Mouse (Mus musculus): ENCODE measurements around the gene Pdgfd. TPM values are rescaled to one million over a fixed set of nuclear protein-coding genes. Genes with fewer than 3 reads are reported as not detected.
"Not testable (repeated sequence)": the region's sequence is repeated elsewhere in the genome, so short reads cannot be mapped to it uniquely, and the experiment has no call there.

Pdgfd gene
- polyA plus RNA-seq (2012; rRNA removed) = 0.52 and 0.96 TPM in 2 replicates

DNA sequence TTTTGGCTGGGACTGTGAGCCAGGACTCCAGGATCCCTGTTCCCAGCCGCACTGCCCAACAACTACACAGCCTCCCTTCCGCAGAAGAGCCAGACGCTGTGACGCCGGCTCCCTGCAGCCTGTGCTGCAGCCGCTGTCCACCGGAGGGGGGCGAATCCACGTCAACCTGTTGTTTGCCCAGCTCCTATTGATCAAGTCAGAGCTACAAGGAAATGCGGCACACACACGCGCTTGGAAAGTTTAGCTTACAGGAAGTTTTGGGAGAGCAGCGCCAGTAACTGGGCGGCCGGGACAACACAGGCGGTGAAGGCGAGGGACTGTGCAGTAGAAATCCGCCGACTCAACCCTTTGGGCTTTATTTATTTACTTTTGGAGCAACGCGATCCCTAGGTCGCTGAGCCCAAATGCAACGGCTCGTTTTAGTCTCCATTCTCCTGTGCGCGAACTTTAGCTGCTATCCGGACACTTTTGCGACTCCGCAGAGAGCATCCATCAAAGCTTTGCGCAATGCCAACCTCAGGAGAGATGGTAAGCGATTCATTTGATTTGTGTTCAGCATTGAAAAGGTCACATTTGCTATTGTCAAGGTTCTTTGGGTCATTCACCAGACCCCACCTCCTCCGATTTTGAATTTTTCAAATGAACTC is at the start of gene Pdgfd:
Pdgfd (plus strand) TSS at position 194 of the 647 bp plus-strand sequence.
- peak; percentile 24 for DNase-seq (ENCODE audit: low read depth, low spot score)
- 4% methylated on average over 32 of the region's 32 CpGs for WGBS

DNA sequence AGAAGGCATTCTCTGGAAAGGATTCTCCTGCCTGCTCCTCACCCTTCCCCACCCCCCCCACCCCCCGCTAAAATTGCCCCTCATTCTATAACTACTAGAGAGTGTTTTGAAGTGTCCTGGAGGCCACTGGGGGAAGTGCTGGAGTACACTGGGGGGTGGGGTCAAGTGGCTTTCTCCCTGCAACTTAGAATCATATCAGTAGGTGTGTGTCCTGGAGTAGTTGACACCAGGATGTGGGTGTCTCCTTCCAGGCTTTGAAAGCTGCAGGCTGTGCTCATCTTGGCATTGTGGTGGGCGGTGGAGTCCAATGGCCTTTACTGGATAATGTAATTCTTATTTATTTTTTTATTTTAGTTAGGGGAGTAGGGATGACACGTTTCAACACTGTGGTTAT is 651 bp downstream of the Pdgfd start:
- 42% methylated on average over 3 of the region's 3 CpGs for WGBS
- no peak for DNase-seq (ENCODE audit: low read depth, low spot score)

DNA sequence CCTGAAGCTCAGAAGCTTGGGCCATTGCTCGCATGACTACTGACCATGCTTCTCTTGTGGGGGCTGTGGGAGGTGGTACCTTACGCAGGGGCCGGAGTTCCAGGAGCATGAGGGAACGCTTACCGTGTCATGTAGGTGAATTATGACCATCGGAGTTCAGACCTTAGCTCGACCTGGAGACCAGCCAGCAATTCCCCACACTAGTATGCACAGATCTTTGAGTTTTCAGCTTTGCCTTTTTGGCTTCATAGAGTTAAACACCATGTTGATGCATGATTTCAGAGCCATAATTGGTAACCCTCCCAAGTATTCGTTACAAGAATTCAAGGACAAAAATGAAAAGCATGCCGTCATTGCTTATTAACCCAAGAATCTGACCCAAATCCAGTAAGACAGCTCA is 2.6 kb downstream of the Pdgfd start:
- DNase-seq (ENCODE audit: low read depth, low spot score) = no peak
- WGBS = 63% methylated on average over 9 of the region's 9 CpGs

DNA sequence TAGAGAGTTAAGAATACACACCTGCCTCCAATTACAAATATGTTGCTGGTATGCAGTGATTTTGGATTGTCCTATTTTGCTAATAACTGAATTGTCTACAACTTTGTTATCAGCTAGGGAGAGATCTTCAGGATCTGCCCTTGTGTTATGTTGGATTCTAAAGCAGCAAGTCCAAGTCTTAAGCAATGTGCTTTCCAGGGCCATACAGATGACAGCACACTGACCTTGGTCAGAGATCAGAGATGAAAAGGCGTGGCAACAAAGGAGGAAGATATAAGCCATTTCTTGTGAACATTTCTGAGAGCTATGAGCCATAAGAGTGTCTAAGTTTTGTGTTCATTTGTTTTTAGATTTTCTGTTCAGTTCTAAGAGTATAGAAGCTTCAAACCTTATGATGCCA is 4.9 kb downstream of the Pdgfd start:
- DNase-seq (ENCODE audit: low read depth, low spot score) = no peak
- 70% methylated on average over 1 of the region's 1 CpGs for WGBS

DNA sequence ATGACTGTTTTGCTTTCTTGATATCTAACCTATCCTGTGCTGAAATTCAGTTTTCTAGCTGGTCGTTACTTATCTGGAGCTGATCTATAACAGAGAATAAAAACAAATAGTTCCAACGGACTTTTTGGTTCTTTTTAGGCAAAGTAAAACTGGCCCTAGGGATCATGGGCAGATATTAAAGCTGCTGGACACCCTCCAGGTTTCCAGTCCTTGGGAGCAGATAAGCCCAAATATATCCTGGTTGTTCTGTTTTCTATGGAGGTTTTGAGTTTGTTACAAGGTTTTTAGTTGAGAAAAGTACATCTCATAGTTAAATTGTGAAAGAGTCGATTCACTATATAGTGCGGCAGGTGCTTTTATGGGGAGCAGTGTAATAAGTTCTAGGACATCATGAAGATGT is 7.3 kb downstream of the Pdgfd start:
- no peak for DNase-seq (ENCODE audit: low read depth, low spot score)
- WGBS = 75% methylated on average over 4 of the region's 4 CpGs

DNA sequence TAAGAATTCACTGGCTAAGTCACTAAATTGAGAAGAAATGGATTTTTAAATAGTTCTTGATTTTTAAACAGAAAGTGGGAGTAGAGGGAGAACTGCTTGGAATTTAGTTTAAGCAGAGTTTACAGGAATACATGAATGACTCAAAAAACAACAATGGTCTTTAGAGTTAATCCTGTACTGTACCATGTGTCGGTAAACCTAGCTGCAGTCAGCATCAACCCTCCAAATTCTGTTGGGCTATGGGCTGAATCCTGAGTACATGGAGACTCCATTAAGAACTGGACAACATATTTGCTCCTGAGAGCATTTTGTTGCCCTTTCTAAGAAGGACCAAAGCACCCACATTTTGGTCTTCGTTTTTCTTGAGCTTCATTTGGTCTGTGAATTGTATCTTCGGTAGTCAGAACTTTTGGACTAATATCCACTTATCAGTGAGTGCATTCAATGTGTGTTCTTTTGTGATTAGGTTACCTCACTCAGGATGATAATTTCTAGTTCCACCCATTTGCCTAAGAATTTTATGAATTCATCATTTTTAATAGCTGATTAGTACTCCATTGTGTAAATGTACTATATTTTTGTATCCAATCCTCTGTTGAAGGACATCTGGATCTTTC is 14.0 kb downstream of the Pdgfd start:
- WGBS = 88% methylated on average over 3 of the region's 3 CpGs
- no peak for DNase-seq (ENCODE audit: low read depth, low spot score)

DNA sequence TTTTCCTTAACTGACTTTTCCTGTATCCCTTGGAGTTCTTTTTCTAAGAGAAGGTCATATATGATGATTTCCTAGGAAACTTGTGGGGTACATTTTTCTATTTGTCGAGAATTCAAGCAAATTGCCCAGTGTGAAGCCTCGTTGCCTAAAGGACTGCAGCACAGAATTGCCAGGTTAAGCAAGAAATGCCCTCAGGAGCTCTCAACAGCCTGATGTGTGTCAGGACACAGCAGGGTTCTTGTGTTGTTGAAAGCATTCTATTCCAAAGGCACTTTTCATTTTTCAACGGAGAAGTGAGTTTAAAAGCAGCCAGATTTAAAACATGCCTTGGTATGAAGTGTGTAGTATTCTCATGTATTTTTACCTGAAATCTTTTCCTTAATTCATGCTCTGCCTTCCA is 19.6 kb downstream of the Pdgfd start:
- no peak for DNase-seq (ENCODE audit: low read depth, low spot score)
- WGBS = 74% methylated on average over 3 of the region's 3 CpGs

DNA sequence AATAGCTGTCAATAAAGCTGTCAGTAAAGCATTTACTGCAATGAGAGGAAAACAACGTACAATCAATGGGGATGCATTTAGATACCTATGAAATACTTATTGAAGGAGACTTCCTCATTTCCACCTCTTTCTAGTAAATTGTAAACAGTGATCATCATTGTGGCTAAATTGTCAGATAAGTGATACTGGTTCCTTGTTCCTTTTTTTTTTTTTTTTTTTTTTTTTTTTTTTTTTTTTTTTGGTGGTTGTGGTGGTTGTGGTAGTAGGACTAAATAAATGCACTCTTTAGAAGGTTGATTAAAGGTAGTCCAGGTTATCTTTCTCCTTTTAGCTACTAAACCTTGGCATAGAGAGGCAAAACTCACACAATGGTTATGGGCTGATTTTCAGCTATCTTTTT is 25.0 kb downstream of the Pdgfd start:
- 65% methylated on average over 1 of the region's 1 CpGs for WGBS
- no peak for DNase-seq (ENCODE audit: low read depth, low spot score)

DNA sequence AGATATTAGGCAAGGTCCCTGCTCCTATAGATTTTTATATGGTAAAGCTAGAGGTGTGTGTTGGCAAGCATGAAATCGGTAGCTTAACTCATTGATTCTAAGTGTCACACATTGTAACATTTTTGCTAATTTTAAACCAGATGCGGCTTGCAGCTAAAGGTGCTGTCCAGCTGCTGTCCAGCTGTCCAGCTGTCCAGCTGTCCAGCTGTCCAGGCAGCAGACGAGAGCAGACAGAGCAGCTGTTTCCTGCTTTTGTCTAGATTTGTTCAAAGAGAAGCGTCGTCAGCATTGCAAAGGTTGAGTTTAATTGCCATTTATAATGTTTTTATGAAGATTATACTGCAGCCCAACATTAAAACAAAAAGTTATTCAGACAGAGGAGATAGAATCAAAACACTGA is 44.5 kb downstream of the Pdgfd start:
- 46% methylated on average over 5 of the region's 5 CpGs for WGBS
- no peak for DNase-seq (ENCODE audit: low read depth, low spot score)

DNA sequence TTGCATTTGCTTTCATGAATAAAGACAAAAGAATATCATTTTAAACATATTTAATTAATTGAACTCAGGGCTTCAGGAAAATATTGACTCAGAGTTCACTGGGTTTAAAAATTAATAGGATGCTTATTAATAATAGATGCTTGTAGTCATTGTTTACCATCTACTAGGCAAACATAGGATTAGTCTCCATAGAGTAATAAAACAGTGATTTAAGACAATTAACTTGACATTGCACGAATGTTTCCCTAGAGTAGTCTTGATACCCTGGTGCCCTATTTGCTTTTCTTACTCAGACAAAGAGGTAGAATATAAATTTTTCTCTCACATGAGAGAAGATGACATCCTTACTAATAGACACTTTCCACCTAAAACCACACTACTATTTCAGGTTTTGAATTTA is 49.1 kb downstream of the Pdgfd start:
- DNase-seq (ENCODE audit: low read depth, low spot score) = no peak
- 12% methylated on average over 1 of the region's 1 CpGs for WGBS

DNA sequence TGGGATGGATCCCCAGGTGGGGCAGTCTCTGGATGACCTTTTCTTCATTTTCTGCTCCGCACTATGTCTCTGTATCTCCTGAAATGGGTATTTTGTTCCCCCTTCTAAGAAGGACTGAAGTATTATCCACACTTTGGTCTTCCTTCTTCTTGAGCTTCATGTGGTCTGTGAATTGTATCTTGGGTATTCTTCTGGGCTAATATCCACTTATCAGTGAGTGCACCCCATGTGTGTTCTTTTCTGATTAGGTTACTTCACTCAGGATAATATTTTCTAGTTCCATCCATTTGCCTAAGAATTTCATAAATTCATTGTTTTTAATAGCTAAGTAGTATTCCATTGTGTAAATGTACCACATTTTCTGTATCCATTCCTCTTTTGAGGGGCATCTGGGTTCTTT is 67.6 kb downstream of the Pdgfd start:
- DNase-seq (ENCODE audit: low read depth, low spot score) = not testable (repeated sequence)
- WGBS = 94% methylated on average over 1 of the region's 1 CpGs

DNA sequence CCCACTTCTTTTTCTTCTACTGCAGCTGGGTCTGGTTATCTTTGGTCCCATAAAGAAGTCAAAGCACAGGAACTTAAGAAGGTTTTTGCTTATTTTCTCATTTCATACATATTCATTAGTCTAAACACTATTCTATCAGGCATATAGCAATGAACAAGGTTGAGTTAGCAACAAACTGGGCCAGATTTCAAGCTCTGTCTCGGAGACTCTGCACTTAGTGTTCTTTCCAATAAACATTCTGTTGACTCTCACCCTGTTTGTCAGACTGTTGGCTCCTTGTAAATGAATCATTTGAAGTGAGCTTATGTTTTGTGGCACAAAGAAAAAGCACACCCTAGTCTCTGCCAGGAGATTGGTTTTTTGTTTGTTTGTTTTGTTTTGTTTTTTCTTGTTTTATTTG is 81.9 kb downstream of the Pdgfd start:
- no peak for DNase-seq (ENCODE audit: low read depth, low spot score)
- 9% methylated on average over 1 of the region's 1 CpGs for WGBS

DNA sequence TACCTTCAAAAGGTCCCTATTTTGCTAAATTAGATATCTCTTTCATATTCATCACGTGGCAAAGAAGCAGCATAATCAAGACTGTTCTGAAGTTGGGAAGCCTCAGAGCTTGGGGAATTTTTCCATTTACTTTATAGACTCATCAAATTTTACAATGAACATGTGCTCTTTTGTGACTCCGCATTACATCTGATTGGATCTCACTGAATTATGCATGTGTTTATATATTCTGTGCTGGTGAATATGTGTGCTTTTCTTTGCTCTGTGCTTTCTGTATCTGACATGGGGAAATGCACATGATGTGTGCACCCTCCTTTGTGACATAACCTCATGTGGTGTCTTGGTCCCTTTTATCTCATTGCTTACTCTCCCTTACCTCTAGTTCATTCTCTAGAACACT is 83.6 kb downstream of the Pdgfd start:
- WGBS = 60% methylated on average over 2 of the region's 2 CpGs
- DNase-seq (ENCODE audit: low read depth, low spot score) = no peak

DNA sequence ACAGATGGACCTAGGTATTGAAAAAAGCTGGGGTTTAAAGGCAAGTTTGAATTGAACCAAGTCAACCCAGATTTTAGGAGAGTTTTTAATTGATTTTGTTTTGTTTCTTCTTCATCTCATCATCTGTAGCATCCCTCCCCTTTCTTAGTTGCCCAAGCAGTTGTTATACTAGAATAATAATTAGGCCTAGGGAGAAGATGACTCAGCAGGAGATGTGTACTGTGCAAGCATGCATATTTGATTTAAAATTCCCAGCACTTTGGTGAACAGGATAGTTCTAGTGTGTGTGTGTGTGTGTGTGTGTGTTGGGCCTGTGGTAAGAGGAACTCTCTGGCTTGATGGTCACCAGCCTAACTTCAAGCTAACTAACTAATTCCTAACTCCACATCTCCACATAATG is 88.7 kb downstream of the Pdgfd start:
- DNase-seq (ENCODE audit: low read depth, low spot score) = no peak

DNA sequence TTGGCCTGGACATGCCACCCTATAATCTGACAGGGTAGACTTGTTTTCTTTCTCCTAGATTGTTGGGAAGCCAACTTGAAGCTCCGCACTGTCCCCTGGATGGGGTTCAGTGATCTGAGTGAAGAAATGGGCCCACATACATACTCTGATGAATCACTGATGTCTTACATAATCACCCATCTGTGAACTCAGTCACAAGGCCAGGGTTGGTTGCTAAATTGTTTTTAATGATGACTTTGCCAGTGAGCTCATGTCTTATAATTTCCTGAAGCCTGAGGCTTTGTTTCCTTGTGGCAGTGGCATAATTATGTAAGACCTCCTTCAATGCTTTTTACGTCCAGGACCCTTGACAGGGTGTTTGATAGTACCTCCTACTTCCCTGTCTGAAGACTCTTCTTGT is 96.4 kb downstream of the Pdgfd start:
- no peak for DNase-seq (ENCODE audit: low read depth, low spot score)
- 76% methylated on average over 2 of the region's 2 CpGs for WGBS

DNA sequence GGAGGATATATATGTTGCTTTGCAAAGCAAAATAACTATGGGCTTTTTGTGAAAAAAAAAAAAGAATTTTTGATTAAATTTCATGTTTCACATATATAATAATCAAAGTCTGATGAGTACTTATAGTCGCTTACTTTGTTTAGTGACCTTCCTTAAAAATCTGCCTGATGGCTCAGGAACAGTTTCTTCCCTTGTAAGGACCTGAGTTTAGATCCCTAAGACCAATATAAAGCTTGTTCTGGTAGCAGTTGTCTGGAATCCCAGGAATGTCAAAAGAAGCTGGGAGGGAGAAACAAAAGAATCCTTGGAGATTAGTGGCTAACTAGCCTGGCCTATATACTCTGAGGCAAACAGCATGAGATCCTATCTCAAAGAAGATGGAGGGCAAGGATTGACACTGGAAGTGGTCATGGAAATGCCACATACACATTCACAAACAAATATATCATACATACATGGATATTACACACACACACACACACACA is 101.5 kb downstream of the Pdgfd start, which contains the start of gene Ddi1:
Ddi1 (minus strand) TSS at position 51 of the 485 bp plus-strand sequence.
- no peak for DNase-seq (ENCODE audit: low read depth, low spot score)
- 70% methylated on average over 1 of the region's 1 CpGs for WGBS

DNA sequence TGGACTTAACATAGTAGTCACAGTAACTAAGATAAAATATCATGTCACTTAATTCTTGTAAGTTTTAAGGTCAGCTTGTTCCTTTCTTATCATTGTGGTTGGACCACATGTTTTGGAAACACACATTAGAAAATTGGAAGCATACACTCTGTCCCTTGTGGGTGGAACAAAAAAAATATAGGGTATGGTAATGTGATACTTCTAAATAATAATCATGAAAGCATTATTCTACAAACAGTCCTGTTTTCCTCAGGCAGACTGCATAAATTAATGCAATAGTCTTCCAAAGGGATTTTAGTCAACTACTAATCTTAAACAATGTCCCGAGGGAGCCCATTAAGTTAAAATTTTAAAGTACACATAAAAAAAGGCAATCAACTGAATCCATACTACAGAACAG is 108.0 kb downstream of the Pdgfd start:
- WGBS = 83% methylated on average over 1 of the region's 1 CpGs
- no peak for DNase-seq (ENCODE audit: low read depth, low spot score)

DNA sequence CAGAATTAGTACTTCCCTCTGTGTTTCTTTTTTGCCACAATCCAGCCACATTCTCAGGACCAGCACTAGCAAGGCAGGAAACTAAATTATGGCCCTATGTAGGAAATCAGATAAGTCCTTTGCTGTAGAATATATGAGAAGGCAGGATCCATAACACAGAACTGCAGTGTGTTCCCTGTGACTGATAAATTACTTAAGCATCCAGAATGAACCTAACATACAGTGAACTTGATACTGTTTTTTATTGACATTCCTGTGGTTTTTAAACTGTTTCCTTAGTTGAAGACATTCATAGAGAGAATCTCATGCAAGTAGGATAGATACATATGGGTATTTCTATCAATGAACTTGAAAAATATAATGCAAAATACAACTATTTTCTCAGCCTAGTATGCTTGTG is 109.1 kb downstream of the Pdgfd start:
- DNase-seq (ENCODE audit: low read depth, low spot score) = no peak

DNA sequence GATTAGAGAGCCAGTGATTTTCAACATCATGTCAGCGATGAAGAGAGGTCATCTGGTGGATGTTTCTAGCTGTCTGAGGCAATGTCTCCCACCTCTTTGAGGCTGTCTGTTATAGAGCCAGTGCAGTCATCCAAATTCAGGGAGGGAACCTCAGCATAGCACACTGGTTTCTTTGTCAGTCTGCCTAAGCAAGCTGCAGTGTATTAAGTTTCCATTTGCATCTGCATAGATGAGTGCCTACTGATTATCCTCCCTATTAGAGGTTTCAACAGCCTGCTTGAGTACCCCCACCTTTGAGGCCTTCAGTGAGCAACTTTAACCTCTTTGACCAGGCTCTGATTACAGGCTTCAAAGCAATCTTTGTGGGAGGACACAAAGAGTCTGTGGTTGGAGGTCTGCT is 118.4 kb downstream of the Pdgfd start:
- 82% methylated on average over 1 of the region's 1 CpGs for WGBS
- no peak for DNase-seq (ENCODE audit: low read depth, low spot score)

DNA sequence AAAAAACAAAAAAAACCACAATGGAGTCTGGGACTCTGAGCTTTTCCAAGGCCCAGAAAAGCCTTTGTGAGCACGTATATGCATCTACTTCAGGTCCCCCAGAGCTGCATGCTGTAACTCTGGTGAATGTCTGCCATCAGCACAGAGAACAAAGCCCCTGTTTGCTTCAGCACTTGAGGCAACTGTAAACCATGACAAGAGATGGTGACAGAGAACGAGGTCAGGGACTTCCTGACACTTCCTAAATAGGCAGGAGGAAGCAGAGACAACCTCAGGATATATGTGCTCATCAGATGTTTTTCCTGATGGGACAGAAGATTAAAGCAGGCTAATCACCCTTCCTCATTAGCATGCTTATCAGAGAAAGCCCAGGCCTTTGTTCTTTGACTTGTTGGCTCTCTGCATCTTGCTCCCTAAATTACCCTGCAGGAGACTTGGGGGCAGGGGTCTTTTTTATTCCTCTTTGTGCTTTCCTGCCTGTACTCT is 120.9 kb downstream of the Pdgfd start:
- WGBS = 50% methylated on average over 2 of the region's 2 CpGs
- no peak for DNase-seq (ENCODE audit: low read depth, low spot score)

DNA sequence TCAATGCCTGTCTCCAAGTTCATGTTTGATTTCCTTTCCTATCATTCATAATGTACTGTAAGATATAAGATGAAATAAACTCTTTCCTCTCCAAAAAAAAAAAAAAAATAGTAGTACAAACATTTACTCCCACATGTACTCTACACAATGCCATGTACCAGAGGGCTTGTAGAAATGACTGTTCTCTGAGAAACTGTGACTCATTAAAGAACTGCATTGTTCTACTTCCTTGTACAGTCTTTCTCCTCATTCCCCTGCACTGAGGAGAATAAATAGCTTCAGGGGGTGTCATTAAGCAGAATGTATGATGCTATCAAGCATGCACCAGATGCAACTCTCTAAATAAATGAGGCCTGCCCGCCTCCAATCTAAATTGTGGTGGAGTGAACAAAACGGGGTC is 130.2 kb downstream of the Pdgfd start:
- 83% methylated on average over 2 of the region's 2 CpGs for WGBS
- no peak for DNase-seq (ENCODE audit: low read depth, low spot score)

DNA sequence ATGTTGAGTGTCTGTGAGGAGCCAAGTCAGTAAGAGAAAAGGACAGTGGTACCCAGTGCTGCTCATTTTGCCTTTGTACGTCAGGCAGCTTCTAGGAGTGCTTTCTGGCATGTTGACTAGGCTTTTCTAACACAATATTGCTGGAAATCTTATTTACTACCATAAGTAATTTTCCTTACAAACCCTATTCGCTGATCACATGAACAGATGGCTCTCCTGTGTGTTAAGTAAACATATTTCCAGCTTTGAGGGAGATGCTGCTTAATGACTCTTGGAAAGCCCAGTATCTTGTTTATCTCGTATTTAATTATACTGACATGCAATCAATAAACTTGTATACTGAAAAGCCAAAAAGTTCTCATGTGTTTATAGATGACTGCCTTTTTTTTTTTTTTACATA is 133.7 kb downstream of the Pdgfd start:
- 61% methylated on average over 3 of the region's 3 CpGs for WGBS
- DNase-seq (ENCODE audit: low read depth, low spot score) = no peak

All from large intestine, adult 2 months (tissue).